Mouse (Mus musculus) lung, postnatal 0 days (tissue): Measurements from ENCODE around the gene Cinp.

Experiments used
- CTCF ChIP-seq: IDR thresholded peaks from 2 replicates; pipeline ENCODE4 v1.5.1; 2016; ENCODE audit warnings: antibody characterized with exemption, mild to moderate bottlenecking
- EP300 ChIP-seq: IDR thresholded peaks from 2 replicates; pipeline ENCODE4 v1.6.1; 2016; ENCODE audit warnings: antibody characterized with exemption, mild to moderate bottlenecking, control low read depth

GRCm38 (mm10) chr12:110909962-110910361, 21.0 kb upstream of the Cinp start:
- no peak for TF ChIP-seq CTCF
- TF ChIP-seq EP300 = no peak
